Mouse (Mus musculus) ovary, postnatal 14 days (tissue): ENCODE data around the gene Ndufaf8.

Experiments
- DNase-seq: peaks from one replicate; pipeline ENCODE4 v3.0.0; 2022; ENCODE audit warnings: low spot score

The Ndufaf8 gene

GRCm38 (mm10) chr11:120134148-120134547 lies 35.4 kb downstream of the Ndufaf8 start:
- DNase-seq, result no peak

GRCm38 (mm10) chr11:120134847-120135530 lies 36.3 kb downstream of the Ndufaf8 start:
- no peak for DNase-seq

- DNase-seq, result no peak
Measured at GRCm38 (mm10) chr11:120136195-120136594, 37.5 kb downstream of the Ndufaf8 start.

GRCm38 (mm10) chr11:120136796-120137624 lies 38.3 kb downstream of the Ndufaf8 start:
- no peak for DNase-seq

GRCm38 (mm10) chr11:120137625-120138004 lies 38.9 kb downstream of the Ndufaf8 start:
- no peak for DNase-seq

- DNase-seq, result no peak
Measured at GRCm38 (mm10) chr11:120139309-120139731, 40.6 kb downstream of the Ndufaf8 start.

GRCm38 (mm10) chr11:120140255-120140654 lies 41.5 kb downstream of the Ndufaf8 start:
- no peak for DNase-seq

- no peak for DNase-seq
Measured at GRCm38 (mm10) chr11:120142601-120143051, 43.9 kb downstream of the Ndufaf8 start.

- no peak for DNase-seq
Measured at GRCm38 (mm10) chr11:120143708-120144497, 45.2 kb downstream of the Ndufaf8 start.

- no peak for DNase-seq
Measured at GRCm38 (mm10) chr11:120148201-120148855, 49.6 kb downstream of the Ndufaf8 start.

- no peak for DNase-seq
Measured at GRCm38 (mm10) chr11:120149510-120150200, 50.9 kb downstream of the Ndufaf8 start.
